13 mouse cellular contexts compared by ENCODE assay signal in genomic region chr9:124475689-124476088, GRCm38 (mm10). TPM values are rescaled to one million over a fixed set of nuclear protein-coding genes. Genes with fewer than 3 reads are reported as not detected.
DNase-seq lines count a peak whose midpoint lies in the region; ATAC-seq lines count a peak whose summit lies in the region.
"Had no signal": no experiment of that assay in that cellular context is flagged by ENCODE, and none has a peak within 500 bp of the region (broad histone marks: within the 10 kb centered on the region; RNA-seq: fewer than 3 reads in every experiment).

No protein-coding gene starts in this region.

- peak; percentile 9 for DNase-seq in adrenal gland, postnatal 14 days
- no peak for DNase-seq in adrenal gland, adult 2 months
- no peak for DNase-seq in intestine, embryonic 14.5 days (ENCODE audit: low spot score)
- peak; percentile 13 for DNase-seq in 3134 (ENCODE audit: extremely low read depth, insufficient read length, low spot score)
- DNase-seq in urinary bladder, adult 18-20 months (ENCODE audit: low spot score in 2 of 2) = no peak
- DNase-seq: adrenal gland, adult 8-10 months had no signal

- H3K4me2 ChIP-seq in intestine, embryonic 14.5 days (ENCODE audit: low read length) = no peak overlapping the region
- H3K4me2 ChIP-seq in intestine, embryonic 15.5 days (replicated peaks) = no peak overlapping the region
- H3K4me2 ChIP-seq in limb, embryonic 12.5 days = no peak overlapping the region

- H3K27me3 ChIP-seq in intestine, embryonic 14.5 days (replicated peaks; ENCODE audit: control insufficient read depth, insufficient read depth, low read length) = no peaks in the 10 kb centered on the region
- H3K27me3 ChIP-seq in intestine, embryonic 15.5 days (replicated peaks) = no peaks in the 10 kb centered on the region
- no peaks in the 10 kb centered on the region for H3K27me3 ChIP-seq in limb, embryonic 12.5 days

- no peak overlapping the region for H3K9ac ChIP-seq in intestine, embryonic 14.5 days (ENCODE audit: low read length)
- no peak overlapping the region for H3K9ac ChIP-seq in intestine, embryonic 15.5 days
- no peak overlapping the region for H3K9ac ChIP-seq in limb, embryonic 12.5 days (replicated peaks)

- no peak overlapping the region for H3K4me3 ChIP-seq in intestine, embryonic 14.5 days (ENCODE audit: low read depth, low read length)
- no peak overlapping the region for H3K4me3 ChIP-seq in intestine, embryonic 15.5 days (replicated peaks)
- no peak overlapping the region for H3K4me3 ChIP-seq in limb, embryonic 12.5 days (replicated peaks)

- H3K4me1 ChIP-seq in intestine, embryonic 14.5 days (replicated peaks; ENCODE audit: control insufficient read depth, insufficient read depth, low read length) = no peaks in the 10 kb centered on the region
- H3K4me1 ChIP-seq in intestine, embryonic 15.5 days (replicated peaks) = no peaks in the 10 kb centered on the region
- H3K4me1 ChIP-seq in limb, embryonic 12.5 days (replicated peaks) = no peaks in the 10 kb centered on the region

- WGBS in intestine, embryonic 14.5 days = 86% methylated on average over 15 of the region's 15 CpGs
- 90% methylated on average over 15 of the region's 15 CpGs for WGBS in intestine, embryonic 15.5 days
- 91% methylated on average over 15 of the region's 15 CpGs for WGBS in limb, embryonic 12.5 days

- H3K36me3 ChIP-seq in intestine, embryonic 14.5 days (ENCODE audit: control insufficient read depth, insufficient read depth, low read length) = peaks cover 12% of the 10 kb centered on the region
- H3K36me3 ChIP-seq in intestine, embryonic 15.5 days = peaks cover 8% of the 10 kb centered on the region
- peaks cover 16% of the 10 kb centered on the region for H3K36me3 ChIP-seq in limb, embryonic 12.5 days

- H3K27ac ChIP-seq in intestine, embryonic 14.5 days (ENCODE audit: low read depth) = no peak overlapping the region
- no peak overlapping the region for H3K27ac ChIP-seq in intestine, embryonic 15.5 days
- no peak overlapping the region for H3K27ac ChIP-seq in limb, embryonic 12.5 days

- peak; percentile 17; the same call in 1 of the 2 replicates for ATAC-seq in intestine, embryonic 14.5 days (replicated peaks; ENCODE audit: low FRiP score, low TSS enrichment, low read depth)
- ATAC-seq in intestine, embryonic 15.5 days = no peak
- 0 out of 2 replicates have a peak, but pooled peaks have one; percentile 31 for ATAC-seq in limb, embryonic 12.5 days (ENCODE audit: insufficient number of reproducible peaks, insufficient read depth, low FRiP score, low TSS enrichment, low read depth)
- ATAC-seq in megakaryocyte progenitor cell, adult 5-6 weeks (replicated peaks; ENCODE audit: poor library complexity) = no peak

- peaks cover 13% of the 10 kb centered on the region for H3K9me3 ChIP-seq in intestine, embryonic 14.5 days (ENCODE audit: control insufficient read depth, low read length)
- no peaks in the 10 kb centered on the region for H3K9me3 ChIP-seq in intestine, embryonic 15.5 days
- H3K9me3 ChIP-seq in limb, embryonic 12.5 days = peaks cover 12% of the 10 kb centered on the region

RNA-seq across cellular contexts. Expression of gene Ppp2r3d, which starts 1.0 kb away (rescaled TPM):
- 89.6 and 104 TPM in 2 replicates for total RNA-seq in adrenal gland, postnatal 14 days (2021)
- total RNA-seq in adrenal gland, adult 2 months (2021) = 100 to 1,000 TPM in 1 of 2 experiments, 10 to 100 TPM in 1; 87.3 to 104 TPM
- 489 and 516 TPM in 2 replicates for polyA plus RNA-seq in adrenal gland, adult 2 months (2012; rRNA removed)
- 138 and 148 TPM in 2 replicates for polyA plus RNA-seq in intestine, embryonic 14.5 days (2014; fragmentation: Nextera tagmentation; extraction: Ambion mirVana)
- polyA plus RNA-seq in intestine, embryonic 15.5 days (2015; fragmentation: Nextera tagmentation; extraction: Ambion mirVana) = 135 and 148 TPM in 2 replicates
- polyA plus RNA-seq in limb, embryonic 12.5 days (2016; fragmentation: Nextera tagmentation; extraction: Ambion mirVana) = 121 TPM in 2 replicates
- total RNA-seq in megakaryocyte progenitor cell, adult 5-6 weeks (2015) = 21.9 and 26.2 TPM in 2 replicates
- total RNA-seq in megakaryocyte progenitor cell, adult 5-6 weeks (2017) = 11.1 and 18.2 TPM in 2 replicates

RNA-seq across cellular contexts. Expression of gene Gm21836, which starts 17.9 kb away (rescaled TPM):
- total RNA-seq in adrenal gland, postnatal 14 days (2021) = not detected in 2 replicates
- total RNA-seq in adrenal gland, adult 2 months (2021) = not detected
- not detected in 2 replicates for polyA plus RNA-seq in adrenal gland, adult 2 months (2012; rRNA removed)
- not detected in 2 replicates for polyA plus RNA-seq in intestine, embryonic 14.5 days (2014; fragmentation: Nextera tagmentation; extraction: Ambion mirVana)
- polyA plus RNA-seq in intestine, embryonic 15.5 days (2015; fragmentation: Nextera tagmentation; extraction: Ambion mirVana) = not detected in 2 replicates
- polyA plus RNA-seq in limb, embryonic 12.5 days (2016; fragmentation: Nextera tagmentation; extraction: Ambion mirVana) = not detected in 2 replicates
- not detected in 2 replicates for total RNA-seq in megakaryocyte progenitor cell, adult 5-6 weeks (2015)
- not detected in 2 replicates for total RNA-seq in megakaryocyte progenitor cell, adult 5-6 weeks (2017)
- total RNA-seq: adrenal gland, adult 8-10 months; liver, adult 2 months had no signal
- polyA plus RNA-seq: embryonic facial prominence, embryonic 11.5 days; gonadal fat pad, adult 2 months; liver, adult 2 months; small intestine, adult 2 months had no signal

Comparison
In these comparisons a context has a peak if more than half of its experiments do, and no peak if none do; other contexts are left out.
1. DNase-seq: peak in adrenal gland, postnatal 14 days (single experiment) and 3134 (single experiment); none in adrenal gland, adult 2 months (single experiment), intestine, embryonic 14.5 days (single experiment) and urinary bladder, adult 18-20 months (0 of 2).
2. ATAC-seq: peak in intestine, embryonic 14.5 days (single experiment) and limb, embryonic 12.5 days (single experiment); none in intestine, embryonic 15.5 days (single experiment) and megakaryocyte progenitor cell, adult 5-6 weeks (single experiment).